Mouse (Mus musculus): ENCODE measurements around the gene Tmprss6.
A peak's percentile ranks its signal among the peaks of the same experiment; 100 is the strongest.

Tmprss6 gene

DNA sequence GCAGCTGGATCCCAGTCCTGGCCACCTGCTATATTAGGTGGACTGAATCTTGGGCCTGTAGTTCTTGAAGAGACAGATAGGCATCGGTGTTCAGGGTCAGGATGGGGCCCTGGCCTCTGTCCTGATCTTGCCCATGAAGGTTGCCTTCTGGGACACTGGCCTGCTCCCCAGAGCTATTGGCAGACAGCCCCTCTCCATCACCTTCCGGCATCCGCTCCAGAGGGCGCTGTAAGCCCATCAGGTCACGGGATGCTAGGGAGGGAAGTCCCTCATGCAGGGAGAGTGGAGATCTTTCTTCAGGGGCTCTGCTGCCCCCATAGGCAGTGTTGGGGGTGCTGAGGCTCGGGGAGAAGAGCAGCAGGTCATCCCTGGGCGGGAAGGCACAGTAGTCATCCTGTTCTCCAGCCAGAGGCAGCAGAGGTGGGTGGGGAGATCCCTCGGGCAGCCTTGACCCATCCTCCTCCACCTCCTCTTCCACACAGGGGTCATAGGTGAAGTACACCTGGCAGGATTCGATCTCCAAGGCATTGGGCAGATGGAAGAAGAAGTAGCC is 13.1 kb upstream of the Tmprss6 start:
- peak; percentile 67 for DNase-seq

DNA sequence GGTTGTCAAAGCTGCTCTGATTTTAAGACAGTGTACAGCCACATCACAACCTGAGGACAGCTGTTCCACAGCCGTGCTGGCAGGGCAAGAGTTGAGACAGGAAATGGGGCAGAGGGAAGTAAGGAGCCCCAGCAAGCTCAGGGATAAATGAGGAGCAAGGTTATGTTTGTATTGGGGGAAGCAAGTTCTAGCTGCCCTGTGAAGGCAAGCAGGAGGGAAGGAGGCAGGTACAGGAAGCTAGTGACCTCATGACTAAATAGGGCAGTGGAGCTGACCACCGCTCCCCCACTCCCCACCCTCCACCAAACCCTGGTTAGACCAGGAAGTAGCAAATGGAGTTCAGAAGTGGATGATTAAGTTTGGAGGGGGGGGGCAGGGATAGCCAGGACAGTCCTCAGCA is 12.6 kb upstream of the Tmprss6 start:
- DNase-seq, result no peak

DNA sequence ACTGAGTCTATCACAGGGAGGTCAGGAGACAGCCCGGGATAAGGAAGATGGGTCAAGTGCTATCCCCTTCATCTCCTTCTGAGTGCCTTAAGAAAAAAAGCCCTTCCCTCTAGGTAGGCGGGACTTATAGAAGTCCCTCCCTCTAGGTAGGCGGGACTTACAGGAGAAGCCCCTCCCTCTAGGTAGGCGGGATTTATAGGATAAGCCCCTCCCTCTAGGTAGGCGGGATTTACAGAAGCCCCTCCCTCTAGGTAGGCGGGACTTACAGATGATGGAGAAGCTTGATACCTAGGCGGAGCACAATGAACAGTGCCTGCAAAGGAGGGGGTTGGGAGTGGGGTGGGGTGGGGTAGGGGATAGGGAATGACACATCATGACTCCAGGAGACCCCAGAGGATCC is 11.7 kb upstream of the Tmprss6 start:
- no peak for DNase-seq

DNA sequence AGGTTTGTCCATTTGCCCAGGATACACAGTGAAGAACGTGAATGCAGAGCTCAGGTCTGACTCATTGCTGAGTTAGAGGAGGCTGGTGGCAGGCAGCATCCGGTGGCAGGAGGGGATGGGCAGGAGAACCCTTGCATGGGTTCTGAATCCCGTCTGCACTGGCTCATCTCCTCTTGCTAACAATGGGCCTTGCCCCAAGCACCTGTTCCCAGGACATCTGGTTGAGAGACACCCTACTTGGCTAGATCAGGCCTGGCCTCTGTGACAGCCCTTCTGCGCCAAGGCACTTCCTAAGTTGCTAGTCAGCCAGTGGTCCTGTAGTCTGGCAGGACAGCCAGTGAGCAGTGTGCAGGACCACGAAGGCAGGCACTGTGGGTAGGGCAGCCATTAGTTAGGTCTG is 11.0 kb upstream of the Tmprss6 start:
- DNase-seq, result no peak

DNA sequence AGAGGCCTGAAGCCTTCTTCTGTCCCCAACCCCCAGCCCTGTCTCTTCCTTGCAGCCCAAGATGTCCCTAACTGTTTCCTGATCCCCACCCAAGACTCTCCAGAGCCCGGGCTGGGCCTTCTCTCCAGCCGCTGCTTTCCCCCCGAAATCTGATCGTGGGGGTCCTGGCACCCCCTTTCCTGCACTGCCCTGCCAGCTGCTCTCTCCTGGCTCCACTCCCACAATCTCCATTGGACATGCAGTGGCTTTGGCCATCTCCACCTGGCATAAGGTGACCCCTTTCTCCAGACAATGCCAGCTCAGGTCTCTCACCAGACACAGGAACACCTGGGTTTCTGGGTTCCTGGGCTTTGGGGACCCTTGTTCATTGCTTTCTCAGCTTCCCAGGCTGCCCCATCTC is 9.6 kb upstream of the Tmprss6 start:
- no peak for DNase-seq

DNA sequence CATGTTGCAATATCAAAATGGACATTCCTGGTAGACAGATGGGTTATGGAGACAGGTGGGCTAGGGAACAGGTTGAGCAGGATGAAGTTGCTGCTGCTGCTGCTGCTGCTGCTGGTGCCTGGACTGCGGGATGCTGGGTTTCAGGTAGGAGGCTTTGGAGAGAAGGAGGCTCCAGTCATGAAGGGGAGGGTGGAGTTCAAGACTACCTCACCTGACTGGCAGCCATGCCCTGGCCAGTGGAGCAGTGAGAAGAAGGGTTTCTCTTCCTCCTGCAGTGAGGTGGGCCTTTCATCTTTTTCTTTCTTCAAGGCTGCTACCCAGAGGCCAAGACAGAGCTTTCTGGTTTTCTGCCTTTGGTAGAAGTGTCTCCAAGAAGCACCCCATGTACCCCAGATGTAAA is 8.4 kb upstream of the Tmprss6 start:
- DNase-seq, result no peak

DNA sequence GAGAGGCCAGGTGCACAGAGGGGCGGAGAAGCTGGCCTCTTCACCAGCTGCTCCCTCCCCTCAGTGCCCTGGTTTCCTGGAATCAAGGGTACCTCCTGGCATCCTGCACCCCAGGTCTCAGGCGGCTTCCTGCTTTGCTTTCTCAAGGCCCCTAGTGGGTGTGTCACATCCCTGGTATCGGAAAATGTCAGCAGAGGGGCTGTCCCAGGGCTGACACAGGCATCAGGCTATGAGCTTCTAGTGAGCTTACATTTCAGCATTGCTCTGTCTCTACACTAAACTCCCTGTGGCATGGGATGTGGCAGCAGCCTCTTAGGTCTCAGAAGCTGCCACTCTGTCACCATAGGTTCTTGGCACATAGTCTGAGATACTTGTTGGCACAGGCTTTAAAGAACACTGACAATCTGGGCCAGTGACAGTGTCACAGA is 7.2 kb upstream of the Tmprss6 start:
- no peak for DNase-seq

DNA sequence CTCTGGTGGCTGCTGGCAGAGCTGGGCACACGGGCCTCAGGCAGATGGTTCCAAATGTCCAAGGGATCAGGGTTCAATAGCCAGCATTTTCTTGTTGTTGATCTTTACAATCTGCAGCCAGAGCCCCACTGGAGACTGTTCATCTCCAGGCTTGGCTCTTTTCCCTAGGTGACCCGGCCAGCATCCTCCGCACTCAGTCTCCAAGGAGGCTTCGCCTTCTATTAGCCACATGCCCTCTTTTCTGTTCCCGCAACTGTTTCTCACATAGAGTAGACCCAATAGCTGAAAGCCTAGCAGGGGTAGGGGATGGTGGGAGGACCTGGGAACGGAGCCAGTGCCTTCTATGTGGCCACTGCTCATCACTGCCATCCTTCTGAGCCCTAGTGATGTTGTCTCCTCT is 5.0 kb upstream of the Tmprss6 start:
- DNase-seq, result no peak

DNA sequence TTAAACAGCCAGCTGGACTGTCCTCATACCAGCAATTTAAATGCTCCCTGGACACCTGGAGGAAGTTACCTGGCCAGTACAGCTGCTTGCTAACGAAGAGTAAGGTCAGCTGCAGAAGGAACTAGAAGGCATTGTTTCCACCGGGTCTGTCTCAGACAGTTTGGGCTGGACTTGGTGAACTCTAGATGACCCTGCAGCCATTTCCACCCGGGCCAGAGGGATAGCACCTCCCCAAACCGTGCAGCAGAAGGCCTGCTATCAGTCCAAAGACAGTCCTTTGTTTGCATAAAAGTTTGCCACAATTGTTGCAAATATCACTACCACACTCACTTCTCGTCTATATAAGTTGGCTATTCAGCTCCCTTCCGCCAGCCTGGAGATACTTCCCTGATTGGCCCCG is 3.5 kb upstream of the Tmprss6 start:
- DNase-seq, result no peak

DNA sequence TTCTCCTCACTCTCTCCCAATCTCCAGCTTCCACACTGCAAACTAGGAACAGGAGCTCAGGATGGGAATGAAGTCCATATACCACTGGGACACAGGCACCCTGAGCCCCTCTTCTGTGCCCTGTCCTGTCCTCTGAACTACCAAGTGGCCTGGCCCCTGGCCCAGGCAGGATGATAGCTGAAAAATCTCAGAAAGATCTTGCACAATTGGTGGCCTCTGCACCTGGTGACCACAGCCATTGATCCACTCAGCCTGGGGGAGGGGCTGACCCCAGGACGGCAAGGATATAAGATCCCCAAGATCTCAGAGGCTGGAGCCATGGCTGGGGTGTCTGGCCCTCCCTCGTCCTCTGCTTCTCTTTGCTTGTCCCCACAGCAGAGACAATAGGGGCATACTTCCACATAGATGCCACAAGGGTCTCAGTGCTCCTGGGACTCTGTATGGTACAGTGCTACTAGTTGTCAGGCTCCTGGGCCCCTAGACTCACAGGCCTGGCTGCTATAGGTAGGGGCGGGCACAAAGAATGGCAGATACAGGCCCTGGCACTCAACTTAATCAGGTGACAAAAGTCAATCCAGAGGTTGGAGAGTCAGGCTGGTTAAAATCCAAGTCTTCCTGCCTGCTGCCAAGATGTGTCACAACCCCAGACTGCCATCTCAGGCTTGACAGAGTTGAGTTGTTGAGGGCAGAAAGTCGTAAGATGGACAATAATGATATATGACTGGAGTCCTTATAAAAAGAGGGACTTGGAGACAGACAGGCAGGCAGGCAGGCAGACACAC is 2.3 kb upstream of the Tmprss6 start:
- no peak for DNase-seq

DNA sequence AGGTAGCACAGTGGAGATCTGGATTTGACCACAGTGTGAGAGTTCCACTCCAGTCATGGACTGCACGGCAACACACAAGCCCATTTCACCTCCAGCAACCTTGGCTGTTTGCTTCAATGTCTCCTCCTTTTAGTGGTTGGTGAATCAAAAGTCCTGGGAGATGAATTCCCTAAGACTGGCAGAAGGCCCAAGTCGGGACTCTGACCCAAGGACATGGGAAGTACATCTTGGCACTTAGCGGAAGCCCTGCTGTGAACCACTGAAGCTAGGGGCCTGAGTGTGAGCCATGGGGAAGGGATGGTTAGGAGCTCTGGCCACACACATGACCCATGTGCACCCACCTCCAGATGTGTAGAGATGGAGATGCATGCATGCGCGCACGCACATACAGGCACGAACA is 864 bp downstream of the Tmprss6 start:
- no peak for DNase-seq

DNA sequence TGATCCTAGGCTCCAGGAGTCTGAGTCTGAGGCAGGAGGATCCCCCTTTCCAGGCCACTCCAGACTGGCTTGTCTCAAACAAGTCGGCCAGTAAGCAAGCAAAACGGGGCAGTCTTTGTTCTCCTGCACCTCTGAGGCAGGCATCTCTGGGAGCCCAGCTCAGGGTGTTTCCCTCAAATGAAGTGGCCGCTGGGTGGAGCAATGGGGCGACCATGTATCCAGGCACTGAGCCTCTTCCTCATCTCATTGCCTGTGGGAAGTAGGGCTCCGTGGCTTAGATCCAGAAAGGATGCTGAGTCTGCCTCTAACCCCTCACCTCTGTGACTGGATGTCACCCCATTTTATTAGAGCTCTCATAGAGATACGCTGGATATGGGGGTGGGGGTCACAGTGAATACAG is 1.6 kb downstream of the Tmprss6 start:
- no peak for DNase-seq

DNA sequence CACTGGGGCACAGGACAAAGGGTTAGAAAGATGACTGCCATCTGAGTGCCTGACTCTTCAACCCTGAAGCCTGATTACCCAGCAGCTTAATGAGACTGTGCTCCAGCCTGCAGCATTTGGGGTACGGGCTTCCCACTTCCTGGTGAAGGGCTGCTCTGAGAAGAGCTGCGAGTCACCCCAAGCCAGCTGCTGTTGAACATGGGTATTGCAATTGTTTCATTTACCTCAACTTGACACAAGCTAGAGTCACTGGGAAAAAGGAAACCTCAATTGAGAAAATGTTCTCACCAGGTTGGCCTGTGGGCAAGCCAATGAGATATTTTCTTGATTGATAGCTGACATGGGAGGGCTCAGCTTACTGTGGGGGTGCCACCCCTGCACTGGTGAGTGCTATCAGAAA is 5.5 kb downstream of the Tmprss6 start:
- no peak for DNase-seq

DNA sequence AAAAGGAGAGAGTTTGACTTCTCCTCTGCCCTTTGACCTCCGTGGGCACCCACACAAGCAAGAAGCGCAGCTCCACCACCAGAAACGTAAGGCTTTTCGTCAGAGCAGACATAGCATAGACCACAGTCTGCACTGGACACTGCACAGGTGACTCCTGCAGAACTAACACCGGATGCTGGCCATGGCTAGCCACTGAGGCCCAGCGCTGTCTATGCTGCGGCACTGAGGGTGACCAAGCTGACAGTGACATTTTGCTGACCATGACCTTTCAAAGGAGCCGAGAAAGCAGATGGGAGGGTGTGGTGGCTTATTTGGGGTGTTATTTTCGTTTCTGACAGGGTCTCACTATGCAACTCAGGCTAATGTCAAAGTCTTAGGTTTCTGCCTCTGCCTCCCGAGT is 11.2 kb downstream of the Tmprss6 start:
- DNase-seq, result no peak

DNA sequence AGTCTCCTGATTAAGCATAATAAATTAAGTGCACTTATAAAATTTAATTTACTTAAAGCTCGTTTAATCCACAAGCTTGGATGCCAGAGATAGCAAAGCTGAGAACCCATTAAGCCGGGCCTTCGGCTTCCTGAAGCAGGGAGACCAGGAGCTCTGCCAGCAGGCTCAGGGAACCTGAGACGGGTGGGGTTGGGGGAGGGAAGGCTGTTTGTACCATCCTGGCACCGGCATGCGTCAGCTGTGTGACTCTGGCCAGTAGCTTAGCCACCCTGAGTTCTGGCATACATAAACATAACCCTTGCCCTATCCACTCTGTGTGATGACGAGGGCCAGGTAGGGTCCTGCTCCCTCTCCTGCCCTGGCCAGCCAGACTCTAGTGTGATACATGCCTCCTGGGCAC is 12.4 kb downstream of the Tmprss6 start:
- no peak for DNase-seq

DNA sequence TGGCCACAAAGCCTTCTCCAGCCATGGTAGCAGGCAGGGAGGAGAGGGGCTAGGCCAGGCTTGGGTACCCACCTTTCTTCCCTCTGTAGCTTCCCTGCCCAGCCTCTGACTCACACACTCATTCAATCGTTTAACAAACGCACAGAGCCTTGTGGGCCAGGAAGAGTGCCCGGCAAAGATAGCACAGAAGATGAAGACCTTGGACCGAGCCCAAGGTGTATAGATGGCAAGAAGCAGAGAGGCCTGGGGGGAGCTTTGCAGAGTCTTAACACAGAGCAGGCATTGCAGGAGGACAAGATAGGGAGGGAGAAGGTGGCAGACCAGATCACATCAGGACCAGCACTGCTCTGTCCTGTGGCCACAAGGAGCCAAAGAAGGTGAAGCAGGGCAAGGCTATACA is 13.3 kb downstream of the Tmprss6 start:
- DNase-seq, result no peak

DNA sequence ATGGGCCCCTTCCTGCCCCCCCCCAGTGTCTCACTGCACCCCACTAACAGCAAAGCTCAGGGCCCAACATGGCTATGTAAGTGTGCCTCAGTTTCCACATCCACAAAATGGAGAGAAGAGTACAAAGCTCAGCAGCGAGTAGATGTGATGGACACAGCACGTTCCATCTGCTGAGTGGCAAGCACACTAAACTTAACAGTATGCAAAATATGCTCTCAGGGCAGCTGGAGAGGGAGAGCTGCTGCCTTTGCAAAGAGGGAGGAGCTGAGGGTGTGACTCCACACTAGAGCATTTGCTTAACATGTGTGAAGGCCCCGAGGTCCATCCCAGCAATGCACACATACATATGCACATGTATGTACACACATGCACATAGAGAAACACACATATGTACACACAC is 15.5 kb downstream of the Tmprss6 start:
- no peak for DNase-seq

DNA sequence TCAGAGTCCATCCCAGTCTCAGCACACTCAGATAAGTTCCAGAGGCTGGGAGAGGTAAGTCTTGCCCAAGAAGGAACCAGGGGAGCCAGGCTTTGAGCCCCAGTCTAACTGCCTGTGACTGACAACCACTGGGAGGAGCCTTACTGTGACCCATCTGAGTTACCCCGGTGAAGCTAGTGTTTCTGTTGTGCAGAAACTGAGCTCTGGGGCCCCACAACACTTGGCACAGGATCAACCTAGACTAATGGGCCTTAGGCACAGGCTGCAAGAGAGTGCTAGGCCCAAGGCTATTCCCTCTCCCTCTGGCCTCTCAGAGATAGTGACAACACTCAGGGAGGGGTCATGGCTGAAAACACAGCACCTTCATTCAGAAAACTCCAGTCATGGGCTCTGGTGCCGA is 17.2 kb downstream of the Tmprss6 start:
- no peak for DNase-seq

DNA sequence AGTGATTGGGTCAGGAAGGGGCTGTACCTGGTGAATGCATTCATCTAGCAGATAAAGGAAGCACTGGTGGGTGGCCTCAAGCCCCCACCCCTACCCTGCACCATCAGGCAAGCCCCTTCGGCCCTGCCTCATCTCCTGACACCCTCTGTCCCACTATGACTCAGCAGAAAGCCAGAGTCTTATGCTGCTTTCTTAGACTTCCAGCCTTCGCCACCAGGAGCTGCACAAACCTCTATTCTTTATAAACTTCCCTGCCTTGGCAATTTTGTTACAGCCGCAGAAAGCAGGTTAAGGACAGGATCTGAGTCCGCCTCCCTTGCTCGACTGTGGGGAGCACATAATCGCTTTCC is 18.0 kb downstream of the Tmprss6 start:
- no peak for DNase-seq

DNA sequence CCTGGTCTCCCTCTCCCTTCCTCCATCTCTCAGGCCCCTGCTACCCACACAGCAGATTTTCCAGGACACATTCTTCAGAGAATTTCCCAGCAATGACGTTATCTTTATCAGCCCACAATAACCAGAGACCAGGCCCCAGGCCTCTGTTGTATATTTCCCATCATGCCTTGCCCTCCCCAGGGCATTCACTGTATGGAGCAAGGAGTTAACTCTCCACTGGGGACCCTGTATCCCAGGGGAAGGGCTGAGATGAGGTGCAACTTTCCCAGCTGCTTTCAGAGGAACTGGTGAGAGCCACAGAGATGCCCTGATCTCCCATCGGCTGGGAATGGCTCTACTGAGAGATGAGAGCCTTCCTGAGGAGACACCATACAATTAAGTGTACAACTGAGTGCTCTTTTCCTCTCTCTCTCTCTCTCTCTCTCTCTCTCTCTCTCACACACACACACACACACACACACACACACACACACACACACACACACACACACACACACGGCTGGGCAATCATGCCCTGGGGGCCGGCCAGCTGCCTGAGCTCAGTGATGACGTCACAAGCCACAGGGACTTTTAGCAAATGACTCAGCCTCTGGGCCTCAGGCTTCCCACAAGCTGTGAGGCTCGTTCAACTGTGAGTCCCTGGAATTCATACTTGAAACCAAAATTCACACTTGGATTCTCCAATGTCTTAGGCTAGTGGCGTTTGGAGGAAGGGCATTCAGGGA is 18.6 kb downstream of the Tmprss6 start:
- no peak for DNase-seq

DNA sequence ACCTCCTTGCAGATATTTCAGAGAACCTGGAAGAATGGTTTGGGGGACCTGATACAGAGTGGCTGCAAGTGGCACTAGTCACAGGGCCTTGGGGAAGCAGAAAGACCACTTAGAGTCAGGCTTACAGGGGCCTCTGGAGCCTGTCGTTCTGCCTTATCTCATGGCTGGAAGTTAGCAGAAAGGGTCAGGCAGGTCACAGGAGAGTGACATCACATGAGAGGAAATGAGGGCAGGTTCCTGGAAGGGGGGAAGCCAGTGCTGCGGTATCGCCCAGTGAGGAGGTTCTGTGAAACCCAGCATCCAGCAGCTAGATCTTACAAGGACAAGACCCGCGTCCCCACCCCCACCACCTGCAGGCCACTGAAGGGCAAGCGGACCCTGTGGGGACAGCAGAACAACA is 19.3 kb downstream of the Tmprss6 start:
- DNase-seq, result no peak

DNA sequence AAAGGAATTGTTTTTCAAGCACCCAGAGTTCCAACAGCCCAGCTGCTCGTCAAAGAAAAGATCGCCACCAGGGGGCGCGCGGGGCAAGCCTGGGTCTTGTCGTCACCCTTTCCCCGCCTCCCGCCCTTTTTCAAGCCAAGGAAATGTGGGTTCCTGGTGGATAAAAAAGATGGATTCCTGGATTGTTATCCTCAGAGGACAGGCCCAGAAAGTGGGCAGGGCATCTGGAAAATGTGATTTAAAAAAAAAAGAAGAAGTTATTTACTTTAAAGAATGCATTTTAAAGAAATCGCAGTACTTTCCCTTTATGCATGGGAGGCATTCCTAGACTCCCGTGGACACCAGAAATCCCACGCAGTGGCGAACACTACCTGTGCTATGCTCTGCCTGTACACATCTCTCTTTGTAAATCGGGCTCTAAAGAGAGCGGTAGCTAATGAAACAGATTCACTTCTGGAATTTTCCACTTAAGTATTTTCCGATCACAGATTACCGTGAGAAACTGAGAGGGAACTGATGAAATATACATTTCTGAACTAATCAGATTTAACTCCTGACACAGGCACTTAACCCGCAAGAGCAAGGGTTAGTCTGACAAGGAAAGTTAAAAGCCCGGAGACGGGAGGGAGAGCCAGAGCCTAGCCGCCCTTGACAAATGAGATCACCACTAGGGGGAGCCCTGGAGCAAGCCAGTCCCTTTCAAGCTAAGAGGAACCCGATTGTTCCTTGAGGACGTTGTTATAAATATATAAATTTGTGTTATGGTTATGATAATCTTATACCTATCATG is 20.5 kb downstream of the Tmprss6 start:
- peak; percentile 95 for DNase-seq

DNA sequence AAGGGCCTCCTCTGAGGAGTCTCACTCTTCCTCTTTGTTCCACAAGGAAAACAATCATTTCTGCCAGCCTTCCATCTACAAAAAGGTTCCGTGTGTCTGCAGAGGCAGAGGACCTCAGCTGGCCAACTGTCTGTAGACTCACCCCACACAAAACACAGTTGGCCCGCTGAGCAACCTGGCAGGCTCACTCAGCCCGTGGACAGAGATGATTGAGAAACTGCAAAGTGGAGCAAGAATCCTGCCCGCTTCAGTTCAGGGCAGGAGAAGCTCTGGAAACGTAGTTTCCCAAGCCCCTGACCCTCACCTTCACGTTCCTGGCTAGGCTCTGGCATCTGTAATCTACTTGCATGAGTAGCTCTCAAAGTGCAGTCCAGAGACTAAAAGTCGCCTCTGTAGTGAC is 21.3 kb downstream of the Tmprss6 start:
- peak; percentile 53 for DNase-seq

DNA sequence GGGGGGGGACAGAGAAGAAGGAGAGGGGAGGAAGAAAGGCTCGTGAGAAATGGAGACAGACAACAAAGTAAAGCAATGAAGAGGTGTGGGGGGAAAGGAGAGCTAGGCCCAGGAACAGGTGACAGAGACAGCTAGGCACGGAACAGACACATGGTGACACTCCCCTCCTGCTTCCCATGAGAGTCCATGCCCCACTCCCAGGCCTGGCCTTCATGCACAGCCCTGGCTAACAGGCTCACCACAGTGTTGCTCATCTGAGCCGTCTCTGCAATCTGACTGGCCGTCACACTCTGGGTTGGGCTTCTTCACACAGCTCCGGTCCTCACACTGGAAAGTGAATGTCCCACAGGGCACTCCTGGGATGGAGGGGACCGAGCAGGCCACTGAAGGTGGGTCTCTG is 24.6 kb downstream of the Tmprss6 start:
- DNase-seq, result no peak
